22 mouse cellular contexts compared by ENCODE assay signal in the genomic region with DNA sequence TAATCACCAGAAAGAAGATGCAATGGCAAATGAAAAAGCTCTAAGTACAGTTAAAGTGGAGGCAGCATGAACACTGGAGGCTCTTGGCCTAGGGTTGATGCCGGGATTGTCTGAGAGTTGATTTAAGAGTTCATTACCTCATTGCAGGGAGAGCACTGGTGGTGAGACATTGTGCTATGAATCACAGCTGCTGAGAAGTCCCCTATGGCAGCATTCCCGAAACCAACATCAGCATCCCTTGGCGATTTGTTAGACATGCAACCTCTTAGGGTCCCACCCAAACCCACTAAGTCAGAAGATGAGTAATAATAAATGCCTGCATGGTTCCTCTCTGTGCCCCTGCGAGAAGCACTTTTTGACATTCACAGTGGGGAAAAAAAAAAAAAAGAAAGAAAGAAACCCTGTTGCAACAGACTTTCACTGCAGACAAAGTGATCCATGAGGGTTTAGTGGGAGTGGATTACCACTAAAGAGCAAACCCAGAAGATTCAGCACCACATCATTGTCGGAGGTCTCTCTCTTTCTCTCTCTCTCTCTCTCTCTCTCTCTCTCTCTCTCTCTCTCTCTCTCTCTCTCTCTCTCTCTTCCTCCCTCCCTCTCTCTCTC. TPM values are rescaled to one million over a fixed set of nuclear protein-coding genes. Genes with fewer than 3 reads are reported as not detected.
DNase-seq lines count a peak whose midpoint lies in the region; ATAC-seq and TF ChIP-seq lines count a peak whose summit lies in the region.
"Had no signal": no experiment of that assay in that cellular context is flagged by ENCODE, and none has a peak within 500 bp of the region (broad histone marks: within the 10 kb centered on the region; RNA-seq: fewer than 3 reads in every experiment).

No protein-coding gene starts in this region.

- no peak for TF ChIP-seq POLR2A in bone marrow macrophage, adult 2 months (IDR thresholded peaks at IDR 0.05; ENCODE audit: borderline replicate concordance, low read depth, low read length)
- no peak for TF ChIP-seq POLR2A in myocyte (IDR thresholded peaks at IDR 0.05; ENCODE audit: insufficient read length, low read depth)

- H3K9me3 ChIP-seq in forebrain, embryonic 13.5 days (replicated peaks): no peaks in the 10 kb centered on the region
- H3K9me3 ChIP-seq: heart, embryonic 12.5 days; hindbrain, embryonic 12.5 days; liver, embryonic 13.5 days; megakaryocyte, embryonic 14.5 days; neural tube, embryonic 12.5 days had no signal

- no peak for ATAC-seq in forebrain, embryonic 13.5 days
- ATAC-seq: forebrain, embryonic 14.5 days had no signal

- WGBS in forebrain, embryonic 13.5 days: 86% methylated on average over 5 of the region's 5 CpGs

- H3K36me3 ChIP-seq in myocyte (ENCODE audit: control insufficient read depth, insufficient read depth): no peaks in the 10 kb centered on the region
- no peaks in the 10 kb centered on the region for H3K36me3 ChIP-seq in forebrain, embryonic 13.5 days (ENCODE audit: poor library complexity, severe bottlenecking)
- H3K36me3 ChIP-seq: heart, embryonic 12.5 days; hindbrain, embryonic 12.5 days; liver, embryonic 13.5 days; neural tube, embryonic 12.5 days had no signal

- H3K4me1 ChIP-seq in bone marrow macrophage, adult 2 months (ENCODE audit: control insufficient read depth, insufficient read depth, low read length): peaks cover 28% of the 10 kb centered on the region
- H3K4me1 ChIP-seq in forebrain, embryonic 13.5 days: peaks cover 21% of the 10 kb centered on the region

- H3K9ac ChIP-seq in forebrain, embryonic 13.5 days: no peak overlapping the region
- H3K9ac ChIP-seq: hindbrain, embryonic 12.5 days; liver, embryonic 13.5 days; lung, embryonic 14.5 days; neural tube, embryonic 12.5 days had no signal

- peak overlapping the region; percentile 46 for H3K4me2 ChIP-seq in myocyte (ENCODE audit: low read depth)
- H3K4me2 ChIP-seq in forebrain, embryonic 13.5 days: no peak overlapping the region
- H3K4me2 ChIP-seq: heart, embryonic 12.5 days; hindbrain, embryonic 12.5 days; liver, embryonic 13.5 days; lung, embryonic 14.5 days; neural tube, embryonic 12.5 days had no signal

- peaks cover 14% of the 10 kb centered on the region for H3K79me2 ChIP-seq in myocyte (ENCODE audit: control insufficient read depth, insufficient read depth)

- intact Hi-C loops in heart, postnatal 14 days (cut with DNase I): no loop called here

- TF ChIP-seq CTCF in bone marrow macrophage, adult 2 months (IDR thresholded peaks at IDR 0.05; ENCODE audit: low read depth, low read length): no peak

- DNase-seq in adrenal gland, adult 2 months: peak; percentile 47
- DNase-seq in adrenal gland, adult 8-10 months: no peak
- peak; percentile 92 for DNase-seq in heart, adult 11 months
- DNase-seq in heart, postnatal 14 days: no peak
- DNase-seq in right cerebral cortex, adult 2 months (ENCODE audit: low spot score in 2 of 2): no peak
- DNase-seq: cerebellum, adult 18-20 months; cerebellum, postnatal 14 days; heart, postnatal 10 days; liver, embryonic 13.5 days; midbrain, embryonic 14.5 days; right cerebral cortex, postnatal 25 days; thymus, postnatal 25 days had no signal

- no peak overlapping the region for H3K4me3 ChIP-seq in bone marrow macrophage, adult 2 months (ENCODE audit: insufficient read depth, low read length)
- H3K4me3 ChIP-seq in myocyte: no peak overlapping the region
- no peak overlapping the region for H3K4me3 ChIP-seq in forebrain, embryonic 13.5 days
- H3K4me3 ChIP-seq: heart, embryonic 12.5 days; hindbrain, embryonic 12.5 days; left cerebral cortex, adult 2 months; liver, embryonic 13.5 days; neural tube, embryonic 12.5 days had no signal

- peak overlapping the region; percentile 97 for H3K27ac ChIP-seq in bone marrow macrophage, adult 2 months (ENCODE audit: insufficient read depth, low read depth, low read length)
- H3K27ac ChIP-seq in forebrain, embryonic 13.5 days: no peak overlapping the region
- H3K27ac ChIP-seq: hindbrain, embryonic 12.5 days; left cerebral cortex, adult 2 months; liver, embryonic 13.5 days; neural tube, embryonic 12.5 days had no signal

- no peak overlapping the region for H3ac ChIP-seq in myocyte (ENCODE audit: control insufficient read depth, insufficient read length)

- H3K27me3 ChIP-seq in myocyte (ENCODE audit: control insufficient read depth, insufficient read depth, insufficient read length): no peaks in the 10 kb centered on the region
- H3K27me3 ChIP-seq in forebrain, embryonic 13.5 days: no peaks in the 10 kb centered on the region
- H3K27me3 ChIP-seq: heart, embryonic 12.5 days; hindbrain, embryonic 12.5 days; megakaryocyte, embryonic 14.5 days; neural tube, embryonic 12.5 days had no signal

TF ChIP-seq in myocyte, 11 proteins besides CTCF, POLR2A, EP300 and RAD21:
- peak in 1 of 3 experiments; percentile 53 for TF ChIP-seq MYOD1 (IDR thresholded peaks at IDR 0.05; ENCODE audit: control insufficient read depth in 1 of 3, insufficient read length in 2 of 3, low read depth in 2 of 3)
- TF ChIP-seq TCF12 (IDR thresholded peaks at IDR 0.05; ENCODE audit: insufficient read depth, poor library complexity, severe bottlenecking): peak; percentile 14
- TF ChIP-seq REST (IDR thresholded peaks at IDR 0.05; ENCODE audit: insufficient read depth, insufficient read length): no peak
- peak in 1 of 3 experiments; percentile 5 for TF ChIP-seq MYOG (IDR thresholded peaks at IDR 0.05; ENCODE audit: control insufficient read depth in 1 of 3, insufficient read depth in 1 of 3, insufficient read length in 2 of 3, low read depth in 2 of 3)
- TF ChIP-seq MAX (IDR thresholded peaks at IDR 0.05; ENCODE audit: low read depth): no peak
- TF ChIP-seq CEBPB (IDR thresholded peaks at IDR 0.05; ENCODE audit: insufficient read depth, poor library complexity, severe bottlenecking): peak; percentile 76
- TF ChIP-seq USF1 (IDR thresholded peaks at IDR 0.05; ENCODE audit: low read depth): no peak
- TF ChIP-seq E2F4 (IDR thresholded peaks at IDR 0.05; ENCODE audit: insufficient read depth): no peak
- TF ChIP-seq POLR2AphosphoS2 (IDR thresholded peaks at IDR 0.05; ENCODE audit: insufficient read length, low read depth): no peak
- TF ChIP-seq SRF (IDR thresholded peaks at IDR 0.05; ENCODE audit: control insufficient read depth, insufficient read length, low read depth): no peak
- no peak for TF ChIP-seq TCF3 (IDR thresholded peaks at IDR 0.05; ENCODE audit: insufficient read length, low read depth)

RNA-seq across cellular contexts. Expression of gene Dtnbp1, which starts 3.1 kb away (rescaled TPM):
- 10 to 100 TPM; 58.5 to 61.9 TPM for total RNA-seq in adrenal gland, adult 2 months (2021)
- 30.2 and 38.1 TPM in 2 replicates for polyA plus RNA-seq in adrenal gland, adult 2 months (2012; rRNA removed)
- 10 to 100 TPM; 36.0 to 41.1 (median 39.5) TPM for total RNA-seq in adrenal gland, adult 8-10 months (2022)
- 10 to 100 TPM; 60.5 to 70.5 TPM for total RNA-seq in heart, postnatal 14 days (2021)
- polyA plus RNA-seq in bone marrow macrophage, adult 2 months (2012; ENCODE audit: insufficient read depth, insufficient read length, missing spikeins): 107 and 127 TPM in 2 replicates
- polyA plus RNA-seq in myocyte (2012; fragmentation: generic; extraction: Trizol): 99.1 TPM
- 95.4 and 104 TPM in 2 replicates for polyA plus RNA-seq in forebrain, embryonic 13.5 days (2015; fragmentation: Nextera tagmentation; extraction: Ambion mirVana)

Comparison
In these comparisons a context has a peak if more than half of its experiments do, and no peak if none do; other contexts are left out.
1. DNase-seq: peak in adrenal gland, adult 2 months (single experiment) and heart, adult 11 months (single experiment); none in adrenal gland, adult 8-10 months (single experiment), heart, postnatal 14 days (0 of 2) and right cerebral cortex, adult 2 months (0 of 2).